Mouse (Mus musculus) kidney, embryonic 14.5 days (tissue): ENCODE data around the gene Zhx3. TPM values are rescaled to one million over a fixed set of nuclear protein-coding genes. Genes with fewer than 3 reads are reported as not detected.

Experiments
- ATAC-seq: fragments of 200-750 bp; cut with Nextera tagmentation; 2 replicates; pipeline ENCODE4 v1.8.0; 2017; ENCODE audit warnings: moderate number of reproducible peaks, mild to moderate bottlenecking, moderate TSS enrichment, moderate library complexity; ENCODE audit not compliant: low FRiP score, low TSS enrichment
- H3K27ac ChIP-seq: fragments of 300-500 bp; sonication (generic); 2 replicates; pipeline ENCODE4 v1.5.1; 2014; ENCODE audit warnings: low read depth, mild to moderate bottlenecking, low read length, moderate library complexity, mixed read lengths
- H3K27me3 ChIP-seq: fragments of 300-500 bp; sonication (generic); 2 replicates; pipeline ENCODE4 v1.6.1; 2014; ENCODE audit warnings: mild to moderate bottlenecking, low read length; ENCODE audit not compliant: control insufficient read depth, insufficient read depth
- H3K36me3 ChIP-seq: fragments of 300-500 bp; sonication (generic); 2 replicates; pipeline ENCODE4 v1.6.1; 2014; ENCODE audit warnings: low read length, mixed read lengths; ENCODE audit not compliant: control insufficient read depth, insufficient read depth
- H3K4me1 ChIP-seq: fragments of 300-500 bp; sonication (generic); 2 replicates; pipeline ENCODE4 v1.6.1; 2014; ENCODE audit warnings: low read length, mixed read lengths; ENCODE audit not compliant: control insufficient read depth, insufficient read depth
- H3K4me2 ChIP-seq: fragments of 300-500 bp; sonication (generic); replicated peaks from 2 replicates; pipeline ENCODE4 v1.6.1; 2014; ENCODE audit warnings: low read depth, mild to moderate bottlenecking, low read length
- H3K4me3 ChIP-seq: fragments of 300-500 bp; sonication (generic); 2 replicates; pipeline ENCODE4 v1.5.1; 2014; ENCODE audit warnings: mild to moderate bottlenecking, low read length
- H3K9ac ChIP-seq: fragments of 300-500 bp; sonication (generic); 2 replicates; pipeline ENCODE4 v1.6.1; 2014; ENCODE audit warnings: low read depth, mild to moderate bottlenecking, low read length, moderate library complexity
- H3K9me3 ChIP-seq: fragments of 300-500 bp; sonication (generic); 2 replicates; pipeline ENCODE4 v1.6.1; 2016; ENCODE audit warnings: low read length; ENCODE audit not compliant: control insufficient read depth
- WGBS: fragments of 180-500 bp; shearing (Covaris S2); extraction: QIAGEN DNeasy Blood & Tissue Kit; methylation state at CpG from one replicate; pipeline ENCODE4 v1.1.7; 2014; 5-methylcytosine and 5-hydroxymethylcytosine counted together
- polyA plus RNA-seq: library from polyadenylated mRNA; unstranded; fragments of >200 nt; fragmentation: Nextera tagmentation; extraction: Ambion mirVana; gene quantifications from 2 replicates; pipeline ENCODE4 v1.2.1, GENCODE M21; 2014

Gene Zhx3
- polyA plus RNA-seq, 1 experiment from 2014 or later, result 10.2 TPM

DNA sequence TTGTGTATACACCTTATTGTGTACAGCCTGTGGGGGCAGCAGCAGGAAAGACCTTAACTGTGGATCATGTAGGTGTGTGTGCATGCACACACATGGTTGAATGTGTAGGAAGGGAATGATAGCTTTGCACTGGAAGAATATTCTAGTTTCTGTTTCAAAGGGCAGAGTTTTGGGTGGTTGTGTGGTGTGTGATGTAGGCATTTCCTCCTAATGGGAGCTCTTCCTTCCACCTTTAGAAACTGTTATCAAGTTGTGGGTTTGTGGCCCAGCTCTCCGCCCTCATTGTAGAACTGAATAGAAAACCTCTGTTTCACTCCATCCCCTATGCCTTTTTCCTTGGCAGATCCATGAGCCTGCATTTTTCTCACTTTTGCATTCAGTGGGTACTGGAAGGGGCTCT is 127.3 kb downstream of the Zhx3 start:
- Histone ChIP-seq H3K4me1 (peaks cover 7% of the 10 kb centered on the region; the same call in 1 of the 2 replicates), H3K4me3 (no peak overlapping the region), H3K27ac (no peak overlapping the region), H3K27me3 (no peaks in the 10 kb centered on the region), H3K9ac (no peak overlapping the region), H3K4me2 (no peak overlapping the region), H3K36me3 (peaks cover 48% of the 10 kb centered on the region), H3K9me3 (no peaks in the 10 kb centered on the region)
- ATAC-seq, result no peak
- 100% methylated on average over 1 of the region's 1 CpGs for WGBS

DNA sequence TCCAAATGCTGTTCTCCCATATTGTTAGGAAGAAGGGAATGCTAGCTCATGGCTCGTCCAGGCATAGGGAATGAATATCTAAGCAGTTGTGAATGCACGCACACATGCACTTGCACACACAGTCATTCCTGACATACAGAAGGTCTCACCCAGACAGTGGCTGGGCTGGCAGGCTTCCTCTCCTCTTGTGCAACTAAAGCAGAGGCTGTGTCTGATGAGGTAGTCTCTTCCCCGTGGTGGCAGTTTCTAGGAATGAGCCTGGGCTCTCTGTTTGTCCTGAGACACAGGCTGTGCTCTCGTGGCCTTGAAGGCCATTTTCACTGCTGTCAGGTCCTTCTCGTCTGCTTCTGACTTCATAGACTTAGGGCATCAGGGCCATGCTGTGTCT is 128.0 kb downstream of the Zhx3 start:
- H3K27me3 ChIP-seq, result no peaks in the 10 kb centered on the region
- H3K4me2 ChIP-seq, result no peak overlapping the region
- WGBS, result 80% methylated on average over 5 of the region's 5 CpGs
- no peak overlapping the region for H3K9ac ChIP-seq
- H3K36me3 ChIP-seq, result peaks cover 42% of the 10 kb centered on the region
- H3K4me3 ChIP-seq, result no peak overlapping the region
- no peak overlapping the region for H3K27ac ChIP-seq
- no peak for ATAC-seq
- H3K4me1 ChIP-seq, result peaks cover 10% of the 10 kb centered on the region; the same call in 1 of the 2 replicates
- H3K9me3 ChIP-seq, result no peaks in the 10 kb centered on the region

DNA sequence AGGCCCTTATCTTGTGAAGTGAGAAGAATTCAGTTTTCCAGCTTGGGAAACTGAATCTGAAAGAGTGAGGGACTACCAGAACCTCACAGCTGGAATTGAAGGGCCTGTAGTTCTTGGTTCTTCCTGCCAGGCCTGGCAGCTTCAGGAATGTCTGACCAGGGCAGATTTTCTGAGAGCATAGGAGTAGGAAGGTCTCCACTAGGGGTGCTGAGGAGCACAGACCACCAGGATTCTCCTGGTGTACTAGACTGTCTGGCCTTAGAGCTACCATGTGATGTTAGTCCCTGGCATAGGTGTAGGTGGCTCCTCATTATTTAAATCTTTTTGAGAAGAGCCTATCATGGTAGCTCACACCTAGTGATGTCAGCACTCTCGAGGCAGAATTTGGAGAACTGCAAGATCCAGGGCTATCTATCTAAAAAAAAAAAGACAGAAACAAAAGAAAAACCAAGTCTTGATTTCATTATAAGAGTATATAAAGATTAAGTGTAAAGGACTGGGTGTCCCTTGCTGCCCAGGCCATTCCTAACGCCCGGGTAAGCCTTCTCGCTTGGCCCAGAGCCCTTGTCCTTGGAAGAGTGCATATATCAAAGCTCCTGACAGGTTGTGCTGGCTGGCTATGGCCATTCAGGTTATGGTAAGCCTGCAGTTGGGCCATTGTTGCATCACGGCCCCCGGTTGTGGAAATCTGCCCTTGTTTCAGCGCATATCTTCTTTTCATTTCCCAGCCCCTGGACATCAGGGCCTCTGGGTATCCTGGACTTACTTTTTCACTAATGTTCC is 128.6 kb downstream of the Zhx3 start:
- H3K27ac ChIP-seq, result no peak overlapping the region
- WGBS, result 77% methylated on average over 7 of the region's 7 CpGs
- H3K9ac ChIP-seq, result no peak overlapping the region

DNA sequence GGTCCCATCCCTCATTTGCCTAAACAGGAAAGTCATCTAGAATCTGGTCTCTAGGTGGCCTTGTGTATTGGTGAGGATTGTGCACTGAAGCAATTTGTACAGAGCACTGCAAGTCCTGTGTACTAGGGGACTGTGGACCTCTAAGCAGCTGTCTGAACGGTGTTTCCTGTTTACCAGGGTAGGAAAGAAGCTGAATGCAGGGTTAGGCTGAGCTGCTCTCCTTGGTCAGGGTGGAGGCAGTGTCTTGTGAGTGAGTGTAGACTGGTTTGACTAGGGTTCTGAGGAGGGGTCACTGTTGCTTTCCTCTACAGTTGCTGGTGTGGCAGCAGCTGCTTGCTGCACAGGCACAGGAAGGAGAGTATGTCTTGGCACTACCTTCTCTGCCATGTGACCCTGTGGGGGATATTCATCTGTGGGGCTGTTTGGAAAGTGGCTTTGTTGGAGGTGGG is 130.6 kb downstream of the Zhx3 start:
- 76% methylated on average over 1 of the region's 1 CpGs for WGBS
- peaks cover 20% of the 10 kb centered on the region for H3K36me3 ChIP-seq

More for the DNA sequence above, 128.6 kb downstream of the Zhx3 start:
- ATAC-seq, result no peak; the same call in 1 of the 2 replicates
- Histone ChIP-seq H3K27me3 (no peaks in the 10 kb centered on the region), H3K4me2 (no peak overlapping the region), H3K36me3 (peaks cover 36% of the 10 kb centered on the region), H3K9me3 (no peaks in the 10 kb centered on the region), H3K4me1 (peaks cover 10% of the 10 kb centered on the region; the same call in 1 of the 2 replicates), H3K4me3 (no peak overlapping the region)

DNA sequence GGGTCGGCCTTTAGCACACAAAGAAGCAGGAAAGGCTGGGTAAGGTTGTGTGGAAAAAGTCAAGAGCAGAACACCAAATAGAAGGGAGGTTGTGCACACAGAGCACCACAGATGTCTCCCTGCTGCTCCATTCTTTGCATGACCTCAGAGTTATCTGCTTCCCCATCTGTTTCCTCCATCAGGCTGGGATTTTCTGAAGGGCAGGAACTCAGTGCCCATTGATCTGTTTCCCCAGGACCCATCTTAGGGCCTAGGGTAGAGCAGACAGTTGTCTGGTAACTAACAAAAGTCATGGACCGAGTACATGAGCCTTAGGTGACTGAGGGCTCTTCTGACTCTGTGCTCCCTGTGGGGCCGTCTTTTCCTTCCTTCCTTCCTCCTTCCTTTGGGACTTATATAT is 131.2 kb downstream of the Zhx3 start:
- no peaks in the 10 kb centered on the region for H3K9me3 ChIP-seq
- WGBS, result 75% methylated on average over 3 of the region's 3 CpGs
- H3K4me1 ChIP-seq, result peaks cover 10% of the 10 kb centered on the region
- no peak overlapping the region for H3K4me3 ChIP-seq
- ATAC-seq, result no peak
- no peaks in the 10 kb centered on the region for H3K27me3 ChIP-seq
- no peak overlapping the region for H3K9ac ChIP-seq
- H3K27ac ChIP-seq, result peak overlapping the region; percentile 67
- H3K36me3 ChIP-seq, result peaks cover 18% of the 10 kb centered on the region
- no peak overlapping the region for H3K4me2 ChIP-seq

More for the DNA sequence above, 130.6 kb downstream of the Zhx3 start:
- Histone ChIP-seq H3K27me3 (no peaks in the 10 kb centered on the region), H3K27ac (peak overlapping the region; percentile 67), H3K9me3 (no peaks in the 10 kb centered on the region), H3K4me3 (no peak overlapping the region), H3K4me1 (peaks cover 10% of the 10 kb centered on the region), H3K9ac (no peak overlapping the region), H3K4me2 (no peak overlapping the region)
- no peak for ATAC-seq

DNA sequence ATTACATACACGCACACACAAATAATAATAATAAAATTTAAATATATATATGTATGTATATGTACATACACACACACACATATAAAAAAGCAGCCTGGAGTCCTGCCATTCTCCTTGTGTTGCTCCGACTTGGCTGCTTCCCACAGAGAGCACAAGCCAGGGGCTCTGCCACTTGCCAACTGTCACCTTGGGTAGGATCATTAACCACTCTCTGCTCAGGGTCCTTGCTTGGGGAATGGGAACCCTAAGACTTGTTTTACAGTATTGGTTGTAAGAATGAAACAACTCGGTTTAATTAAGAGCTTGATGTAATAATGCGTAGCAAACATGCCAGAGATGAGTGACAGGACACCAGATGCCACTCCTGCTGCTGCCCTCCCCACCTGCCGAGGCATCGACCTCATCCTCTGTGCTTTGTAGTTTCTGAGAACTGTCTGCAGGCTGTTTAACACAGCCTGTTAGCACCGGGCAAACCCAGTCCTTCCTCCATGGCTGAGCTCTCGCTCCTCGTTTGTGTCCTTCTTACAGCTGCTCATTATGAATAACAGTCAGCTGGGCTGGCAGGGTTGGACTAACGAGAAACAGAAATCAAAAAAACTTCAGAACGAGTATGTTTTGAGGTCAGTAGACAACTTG is 132.2 kb downstream of the Zhx3 start:
- Histone ChIP-seq H3K27ac (peak overlapping the region; percentile 67; the same call in 1 of the 2 replicates), H3K4me1 (peaks cover 10% of the 10 kb centered on the region)

DNA sequence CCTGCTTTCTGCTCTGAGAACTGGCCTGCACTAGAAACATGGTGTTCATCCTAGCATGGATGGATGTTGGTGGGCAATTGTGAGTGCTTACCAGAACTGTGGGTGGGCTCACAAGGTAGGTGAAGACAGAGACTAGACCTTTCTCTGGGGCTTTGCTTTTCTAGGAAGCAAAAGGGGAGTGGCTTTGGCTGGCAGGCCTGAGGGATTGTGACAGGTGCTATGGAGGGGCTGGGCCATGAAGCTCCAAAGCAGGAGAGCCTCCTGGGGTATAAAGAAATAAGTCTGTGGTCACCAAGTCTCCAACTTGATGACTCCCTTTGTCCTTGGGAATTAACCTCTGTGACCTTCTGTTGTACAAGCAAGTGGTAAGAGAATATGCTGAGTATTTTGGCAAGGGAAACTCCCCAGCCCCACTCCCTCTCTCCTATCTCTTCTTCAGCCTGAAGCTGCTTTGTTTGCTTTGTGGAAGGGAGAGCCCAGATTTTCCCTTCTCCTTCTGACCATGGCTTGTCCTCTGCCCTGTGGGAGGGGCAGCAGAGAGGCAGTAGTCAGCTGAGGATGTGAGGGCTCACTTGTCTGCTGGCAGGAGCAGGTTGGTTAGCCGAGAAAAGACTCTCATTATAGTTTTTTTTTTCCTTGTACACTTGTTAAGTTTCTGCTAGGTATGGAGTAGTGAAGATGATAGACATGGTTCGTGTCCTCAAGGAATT is 133.0 kb downstream of the Zhx3 start:
- Histone ChIP-seq H3K27ac (peak overlapping the region; percentile 31; the same call in 1 of the 2 replicates), H3K4me3 (no peak overlapping the region), H3K36me3 (peaks cover 29% of the 10 kb centered on the region), H3K9ac (no peak overlapping the region), H3K4me1 (peaks cover 17% of the 10 kb centered on the region), H3K4me2 (no peak overlapping the region), H3K9me3 (no peaks in the 10 kb centered on the region), H3K27me3 (no peaks in the 10 kb centered on the region)
- 55% methylated on average over 2 of the region's 2 CpGs for WGBS
- no peak for ATAC-seq

More for the DNA sequence above, 132.2 kb downstream of the Zhx3 start:
- Histone ChIP-seq H3K36me3 (peaks cover 24% of the 10 kb centered on the region), H3K9ac (no peak overlapping the region), H3K4me3 (no peak overlapping the region), H3K4me2 (no peak overlapping the region), H3K9me3 (no peaks in the 10 kb centered on the region), H3K27me3 (no peaks in the 10 kb centered on the region)
- WGBS, result 80% methylated on average over 11 of the region's 11 CpGs
- no peak for ATAC-seq

DNA sequence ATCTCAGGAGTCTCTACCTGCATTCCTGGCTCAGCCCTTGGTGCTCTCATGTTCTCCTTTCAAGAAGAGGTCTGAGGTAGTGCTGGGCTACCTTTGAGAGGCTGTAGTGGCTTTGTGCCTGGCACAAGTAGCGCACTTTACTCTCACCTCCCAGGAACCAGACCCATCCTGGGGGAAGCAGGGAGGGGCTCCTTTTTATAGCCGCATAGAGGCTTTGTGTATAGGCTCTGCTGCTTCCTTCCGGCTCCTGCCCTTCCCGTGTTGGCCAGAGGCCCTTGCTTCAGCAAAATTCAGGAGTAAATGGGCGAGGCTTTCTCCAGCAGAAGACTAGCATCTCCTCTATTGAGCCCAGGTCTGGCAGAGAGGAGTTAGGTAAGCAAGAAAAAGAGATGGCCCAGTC is 134.4 kb downstream of the Zhx3 start:
- Histone ChIP-seq H3K9ac (no peak overlapping the region), H3K4me1 (peaks cover 31% of the 10 kb centered on the region), H3K4me2 (no peak overlapping the region), H3K27ac (no peak overlapping the region), H3K27me3 (no peaks in the 10 kb centered on the region), H3K9me3 (no peaks in the 10 kb centered on the region), H3K4me3 (no peak overlapping the region), H3K36me3 (peaks cover 35% of the 10 kb centered on the region)
- 50% methylated on average over 5 of the region's 5 CpGs for whole genome bisulfite sequencing
- ATAC-seq, result no peak
